Mouse (Mus musculus): ENCODE measurements around the gene Dhrs7b. TPM values are rescaled to one million over a fixed set of nuclear protein-coding genes. Genes with fewer than 3 reads are reported as not detected.

Dhrs7b gene
- polyA plus RNA-seq, 1 experiment from 2014 or later, result 36.6 TPM

DNA sequence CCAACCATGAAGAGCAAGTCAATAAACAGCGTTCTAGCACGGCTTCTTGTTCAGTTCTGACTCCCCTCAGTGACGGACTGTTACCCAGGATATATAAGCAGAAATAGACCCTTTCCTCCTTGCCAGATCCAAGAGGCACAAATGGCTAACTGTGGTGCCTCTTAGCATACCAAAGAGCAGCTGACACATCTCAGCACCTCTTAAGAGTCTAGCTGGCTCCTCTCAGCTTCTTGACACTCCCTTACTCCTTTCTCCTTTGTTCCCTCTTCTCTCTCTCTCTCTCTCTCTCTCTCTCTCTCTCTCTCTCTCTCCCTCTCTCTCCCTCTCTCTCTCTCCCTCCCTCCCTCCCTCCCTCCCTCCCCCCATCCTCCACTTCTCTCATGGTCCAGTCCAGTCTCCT is 60.3 kb downstream of the Dhrs7b start:
- Histone ChIP-seq H3K27ac (ENCODE audit: low read depth, low read length) (no peak overlapping the region), H3K36me3 (ENCODE audit: control insufficient read depth, insufficient read depth, low read length) (no peaks in the 10 kb centered on the region), H3K4me2 (ENCODE audit: low read length) (no peak overlapping the region), H3K27me3 (replicated peaks; ENCODE audit: control insufficient read depth, insufficient read depth, low read length) (no peaks in the 10 kb centered on the region), H3K9ac (ENCODE audit: low read length) (no peak overlapping the region), H3K4me1 (ENCODE audit: control insufficient read depth, insufficient read depth, low read length) (no peaks in the 10 kb centered on the region), H3K4me3 (ENCODE audit: low read depth, low read length) (no peak overlapping the region), H3K9me3 (replicated peaks; ENCODE audit: control insufficient read depth, low read length) (no peaks in the 10 kb centered on the region)
- ATAC-seq, result no peak
- 67% methylated on average over 3 of the region's 3 CpGs for WGBS
- no peak for DNase-seq (ENCODE audit: low spot score)

- H3K27me3 ChIP-seq (replicated peaks; ENCODE audit: control insufficient read depth, insufficient read depth, low read length), result no peaks in the 10 kb centered on the region
- no peaks in the 10 kb centered on the region for H3K9me3 ChIP-seq (replicated peaks; ENCODE audit: control insufficient read depth, low read length)
- no peak overlapping the region for H3K9ac ChIP-seq (ENCODE audit: low read length)
- ATAC-seq, result no peak
- H3K4me1 ChIP-seq (ENCODE audit: control insufficient read depth, insufficient read depth, low read length), result no peaks in the 10 kb centered on the region
- H3K36me3 ChIP-seq (ENCODE audit: control insufficient read depth, insufficient read depth, low read length), result no peaks in the 10 kb centered on the region
- 10% methylated on average over 4 of the region's 4 CpGs for WGBS
- H3K27ac ChIP-seq (ENCODE audit: low read depth, low read length), result no peak overlapping the region
- no peak overlapping the region for H3K4me2 ChIP-seq (ENCODE audit: low read length)
- no peak for DNase-seq (ENCODE audit: low spot score)
- no peak overlapping the region for H3K4me3 ChIP-seq (ENCODE audit: low read depth, low read length)
These were observed 65.5 kb downstream of the Dhrs7b start for GRCm38 (mm10) chr11:60895915-60896314.

GRCm38 (mm10) chr11:60902001-60902400 is 71.6 kb downstream of the Dhrs7b start:
- 88% methylated on average over 7 of the region's 7 CpGs for WGBS
- Histone ChIP-seq H3K4me3 (ENCODE audit: low read depth, low read length) (no peak overlapping the region), H3K27ac (ENCODE audit: low read depth, low read length) (no peak overlapping the region), H3K27me3 (replicated peaks; ENCODE audit: control insufficient read depth, insufficient read depth, low read length) (no peaks in the 10 kb centered on the region), H3K9me3 (replicated peaks; ENCODE audit: control insufficient read depth, low read length) (no peaks in the 10 kb centered on the region), H3K36me3 (ENCODE audit: control insufficient read depth, insufficient read depth, low read length) (peaks cover 42% of the 10 kb centered on the region), H3K4me1 (ENCODE audit: control insufficient read depth, insufficient read depth, low read length) (no peaks in the 10 kb centered on the region), H3K9ac (ENCODE audit: low read length) (no peak overlapping the region), H3K4me2 (ENCODE audit: low read length) (no peak overlapping the region)
- ATAC-seq, result no peak
- DNase-seq (ENCODE audit: low spot score), result no peak

DNA sequence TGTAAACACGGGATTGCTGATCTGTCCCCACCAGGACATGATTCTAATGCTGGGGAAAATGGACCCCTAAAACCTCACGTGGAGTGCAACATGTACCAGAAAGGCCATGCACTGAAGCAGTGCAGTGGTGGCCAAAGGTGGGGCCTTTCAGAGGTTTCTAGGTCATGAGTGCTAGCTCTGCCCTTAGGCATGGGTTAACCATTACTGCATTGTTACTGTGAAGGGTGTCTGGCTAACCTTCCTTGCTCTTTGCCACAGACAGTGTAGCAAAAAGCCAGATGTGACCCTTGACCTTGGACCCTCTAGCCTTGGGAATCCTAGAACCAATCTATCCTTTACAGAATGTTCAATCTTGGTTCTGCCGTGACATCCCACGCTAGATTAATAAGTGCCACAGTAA is 72.1 kb downstream of the Dhrs7b start:
- Histone ChIP-seq H3K36me3 (ENCODE audit: control insufficient read depth, insufficient read depth, low read length) (peaks cover 42% of the 10 kb centered on the region), H3K4me1 (ENCODE audit: control insufficient read depth, insufficient read depth, low read length) (no peaks in the 10 kb centered on the region), H3K9me3 (replicated peaks; ENCODE audit: control insufficient read depth, low read length) (no peaks in the 10 kb centered on the region), H3K27ac (ENCODE audit: low read depth, low read length) (no peak overlapping the region), H3K4me3 (ENCODE audit: low read depth, low read length) (no peak overlapping the region), H3K9ac (ENCODE audit: low read length) (no peak overlapping the region), H3K4me2 (ENCODE audit: low read length) (no peak overlapping the region), H3K27me3 (replicated peaks; ENCODE audit: control insufficient read depth, insufficient read depth, low read length) (no peaks in the 10 kb centered on the region)
- WGBS, result 82% methylated on average over 4 of the region's 4 CpGs
- no peak for DNase-seq (ENCODE audit: low spot score)
- ATAC-seq, result no peak

GRCm38 (mm10) chr11:60903661-60904061 is 73.2 kb downstream of the Dhrs7b start:
- no peaks in the 10 kb centered on the region for H3K9me3 ChIP-seq (replicated peaks; ENCODE audit: control insufficient read depth, low read length)
- no peak overlapping the region for H3K4me2 ChIP-seq (ENCODE audit: low read length)
- H3K27ac ChIP-seq (ENCODE audit: low read depth, low read length), result no peak overlapping the region
- no peaks in the 10 kb centered on the region for H3K27me3 ChIP-seq (replicated peaks; ENCODE audit: control insufficient read depth, insufficient read depth, low read length)
- no peaks in the 10 kb centered on the region for H3K4me1 ChIP-seq (ENCODE audit: control insufficient read depth, insufficient read depth, low read length)
- no peak for DNase-seq (ENCODE audit: low spot score)
- no peak overlapping the region for H3K9ac ChIP-seq (ENCODE audit: low read length)
- no peak for ATAC-seq
- WGBS, result 87% methylated on average over 6 of the region's 6 CpGs
- no peak overlapping the region for H3K4me3 ChIP-seq (ENCODE audit: low read depth, low read length)
- H3K36me3 ChIP-seq (ENCODE audit: control insufficient read depth, insufficient read depth, low read length), result peaks cover 42% of the 10 kb centered on the region

DNA sequence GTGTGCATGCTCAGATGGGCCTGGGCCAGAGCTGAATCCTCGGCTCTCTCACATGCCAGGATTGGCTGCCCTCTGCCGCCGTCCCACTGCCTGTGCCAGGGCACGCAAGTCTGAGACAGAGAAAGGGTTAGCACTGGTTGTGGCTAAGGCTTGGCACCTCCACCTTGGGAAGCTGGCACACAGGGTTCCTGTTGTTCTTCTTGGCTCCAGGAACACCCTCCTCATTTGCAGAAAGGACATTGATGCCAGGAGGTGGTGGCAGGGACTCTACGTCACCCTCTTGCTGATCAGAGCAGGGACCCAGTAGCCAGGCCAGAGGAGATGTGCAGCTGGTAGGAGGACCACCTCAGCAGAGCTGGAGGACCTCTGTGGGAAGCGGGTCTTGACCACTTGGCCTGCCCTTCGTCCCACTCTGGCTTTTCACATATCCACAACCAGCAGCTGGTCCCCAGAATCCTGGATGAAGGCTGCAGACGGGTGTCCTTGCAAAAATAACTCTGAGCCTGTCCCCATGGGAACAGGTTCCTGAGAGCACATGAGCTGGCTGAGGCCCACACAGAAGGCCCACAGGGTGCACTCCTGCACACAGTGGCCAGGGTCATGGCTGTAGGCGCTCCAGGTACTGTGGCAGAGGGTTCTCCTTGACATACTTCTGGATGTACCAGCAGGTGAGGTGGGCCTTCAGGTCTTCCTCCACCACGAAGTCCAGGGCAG is 75.1 kb downstream of the Dhrs7b start:
- no peak overlapping the region for H3K4me2 ChIP-seq (ENCODE audit: low read length)
- H3K4me1 ChIP-seq (ENCODE audit: control insufficient read depth, insufficient read depth, low read length), result no peaks in the 10 kb centered on the region
- ATAC-seq, result no peak
- peaks cover 42% of the 10 kb centered on the region for H3K36me3 ChIP-seq (ENCODE audit: control insufficient read depth, insufficient read depth, low read length)
- H3K9me3 ChIP-seq (replicated peaks; ENCODE audit: control insufficient read depth, low read length), result no peaks in the 10 kb centered on the region
- WGBS, result 90% methylated on average over 10 of the region's 10 CpGs
- H3K27me3 ChIP-seq (replicated peaks; ENCODE audit: control insufficient read depth, insufficient read depth, low read length), result no peaks in the 10 kb centered on the region
- H3K27ac ChIP-seq (ENCODE audit: low read depth, low read length), result no peak overlapping the region
- no peak overlapping the region for H3K9ac ChIP-seq (ENCODE audit: low read length)
- no peak for DNase-seq (ENCODE audit: low spot score)
- H3K4me3 ChIP-seq (ENCODE audit: low read depth, low read length), result no peak overlapping the region

GRCm38 (mm10) chr11:60906449-60906848 is 76.0 kb downstream of the Dhrs7b start:
- ATAC-seq (no peak), DNase-seq (ENCODE audit: low spot score) (no peak)
- Histone ChIP-seq H3K4me3 (ENCODE audit: low read depth, low read length) (no peak overlapping the region), H3K4me1 (ENCODE audit: control insufficient read depth, insufficient read depth, low read length) (peaks cover 2% of the 10 kb centered on the region; the same call in 1 of the 2 replicates), H3K9ac (ENCODE audit: low read length) (no peak overlapping the region), H3K36me3 (ENCODE audit: control insufficient read depth, insufficient read depth, low read length) (peaks cover 42% of the 10 kb centered on the region), H3K9me3 (replicated peaks; ENCODE audit: control insufficient read depth, low read length) (no peaks in the 10 kb centered on the region), H3K4me2 (ENCODE audit: low read length) (no peak overlapping the region), H3K27ac (ENCODE audit: low read depth, low read length) (no peak overlapping the region), H3K27me3 (replicated peaks; ENCODE audit: control insufficient read depth, insufficient read depth, low read length) (no peaks in the 10 kb centered on the region)
- 92% methylated on average over 4 of the region's 4 CpGs for WGBS

GRCm38 (mm10) chr11:60908073-60908472 is 77.6 kb downstream of the Dhrs7b start:
- no peaks in the 10 kb centered on the region for H3K9me3 ChIP-seq (replicated peaks; ENCODE audit: control insufficient read depth, low read length)
- H3K27me3 ChIP-seq (replicated peaks; ENCODE audit: control insufficient read depth, insufficient read depth, low read length), result no peaks in the 10 kb centered on the region
- peaks cover 13% of the 10 kb centered on the region for H3K4me1 ChIP-seq (ENCODE audit: control insufficient read depth, insufficient read depth, low read length)
- H3K4me3 ChIP-seq (ENCODE audit: low read depth, low read length), result no peak overlapping the region
- H3K27ac ChIP-seq (ENCODE audit: low read depth, low read length), result no peak overlapping the region
- DNase-seq (ENCODE audit: low spot score) (no peak), ATAC-seq (no peak)
- H3K9ac ChIP-seq (ENCODE audit: low read length), result no peak overlapping the region
- H3K4me2 ChIP-seq (ENCODE audit: low read length), result no peak overlapping the region
- WGBS, result 62% methylated on average over 3 of the region's 3 CpGs
- peaks cover 37% of the 10 kb centered on the region for H3K36me3 ChIP-seq (ENCODE audit: control insufficient read depth, insufficient read depth, low read length)

- Histone ChIP-seq H3K27me3 (replicated peaks; ENCODE audit: control insufficient read depth, insufficient read depth, low read length) (no peaks in the 10 kb centered on the region), H3K9ac (ENCODE audit: low read length) (no peak overlapping the region), H3K4me1 (ENCODE audit: control insufficient read depth, insufficient read depth, low read length) (peaks cover 13% of the 10 kb centered on the region), H3K4me3 (ENCODE audit: low read depth, low read length) (no peak overlapping the region), H3K27ac (ENCODE audit: low read depth, low read length) (no peak overlapping the region), H3K36me3 (ENCODE audit: control insufficient read depth, insufficient read depth, low read length) (peaks cover 22% of the 10 kb centered on the region), H3K9me3 (replicated peaks; ENCODE audit: control insufficient read depth, low read length) (no peaks in the 10 kb centered on the region), H3K4me2 (ENCODE audit: low read length) (no peak overlapping the region)
- WGBS, result 82% methylated on average over 1 of the region's 1 CpGs
- ATAC-seq, result no peak
- DNase-seq (ENCODE audit: low spot score), result no peak
These were observed 79.2 kb downstream of the Dhrs7b start for GRCm38 (mm10) chr11:60909626-60910025.

Measured in forebrain, embryonic 14.5 days (tissue).